Mouse (Mus musculus) embryonic facial prominence, embryonic 10.5 days (tissue): ENCODE data around the gene Trim9. TPM values are rescaled to one million over a fixed set of nuclear protein-coding genes. Genes with fewer than 3 reads are reported as not detected.

Experiments used
- DNase-seq: peaks from one replicate; pipeline ENCODE4 v3.0.0-alpha.2; 2017; ENCODE audit warnings: low spot score
- H3K27ac ChIP-seq: fragments of 300-500 bp; sonication (generic); replicated peaks from 2 replicates; pipeline ENCODE4 v1.5.1; 2016; ENCODE audit warnings: mild to moderate bottlenecking
- H3K27me3 ChIP-seq: fragments of 300-500 bp; sonication (generic); replicated peaks from 2 replicates; pipeline ENCODE4 v1.6.1; 2016; ENCODE audit warnings: low read depth, mild to moderate bottlenecking; ENCODE audit not compliant: poor library complexity, severe bottlenecking
- H3K36me3 ChIP-seq: fragments of 300-500 bp; sonication (generic); replicated peaks from 2 replicates; pipeline ENCODE4 v1.6.1; 2016; ENCODE audit warnings: mild to moderate bottlenecking, moderate library complexity
- H3K4me1 ChIP-seq: fragments of 300-500 bp; sonication (generic); 2 replicates; pipeline ENCODE4 v1.6.1; 2016
- H3K4me3 ChIP-seq: fragments of 300-500 bp; sonication (generic); 2 replicates; pipeline ENCODE4 v1.5.1; 2016; ENCODE audit warnings: mild to moderate bottlenecking, moderate library complexity
- H3K9me3 ChIP-seq: fragments of 300-500 bp; sonication (generic); 2 replicates; pipeline ENCODE4 v1.6.1; 2016; ENCODE audit warnings: mild to moderate bottlenecking
- WGBS: fragments of 180-500 bp; shearing (Covaris S2); methylation state at CpG from one replicate; pipeline ENCODE4 v1.1.7; 2016; 5-methylcytosine and 5-hydroxymethylcytosine counted together
- polyA plus RNA-seq: library from polyadenylated mRNA; unstranded; fragments of >200 nt; fragmentation: Nextera tagmentation; extraction: Ambion mirVana; gene quantifications from 2 replicates; pipeline ENCODE4 v1.2.1, GENCODE M21; 2016

Trim9 gene
- polyA plus RNA-seq, 1 experiment from 2014 or later: 3.4 TPM

GRCm38 (mm10) chr12:70349788-70350187 lies 2.4 kb upstream of the Trim9 start:
- Histone ChIP-seq H3K4me1 (peaks cover 28% of the 10 kb centered on the region), H3K27me3 (peaks cover 36% of the 10 kb centered on the region), H3K36me3 (no peaks in the 10 kb centered on the region), H3K9me3 (no peaks in the 10 kb centered on the region), H3K27ac (no peak overlapping the region), H3K4me3 (no peak overlapping the region)
- WGBS: 87% methylated on average over 6 of the region's 6 CpGs
- no peak for DNase-seq

- Histone ChIP-seq H3K4me1 (peaks cover 28% of the 10 kb centered on the region), H3K27me3 (peaks cover 45% of the 10 kb centered on the region), H3K27ac (peak overlapping the region; percentile 84), H3K36me3 (no peaks in the 10 kb centered on the region), H3K4me3 (peak overlapping the region; percentile 71), H3K9me3 (no peaks in the 10 kb centered on the region)
- WGBS: 23% methylated on average over 8 of the region's 8 CpGs
- DNase-seq: no peak
Measured at GRCm38 (mm10) chr12:70348026-70348425, 612 bp upstream of the Trim9 start.

- H3K4me1 ChIP-seq: peaks cover 28% of the 10 kb centered on the region
- DNase-seq: peak; percentile 58
- H3K4me3 ChIP-seq: peak overlapping the region; percentile 71
- H3K9me3 ChIP-seq: no peaks in the 10 kb centered on the region
- peak overlapping the region; percentile 84 for H3K27ac ChIP-seq
- WGBS: 2% methylated on average over 60 of the region's 60 CpGs
- H3K27me3 ChIP-seq: peaks cover 45% of the 10 kb centered on the region
- H3K36me3 ChIP-seq: no peaks in the 10 kb centered on the region
Measured at GRCm38 (mm10) chr12:70346139-70347026, 1.0 kb downstream of the Trim9 start.

GRCm38 (mm10) chr12:70345531-70346138 lies 1.8 kb downstream of the Trim9 start:
- H3K36me3 ChIP-seq: no peaks in the 10 kb centered on the region
- 30% methylated on average over 16 of the region's 16 CpGs for WGBS
- peaks cover 45% of the 10 kb centered on the region for H3K27me3 ChIP-seq
- H3K9me3 ChIP-seq: no peaks in the 10 kb centered on the region
- H3K4me3 ChIP-seq: peak overlapping the region; percentile 71
- H3K4me1 ChIP-seq: peaks cover 28% of the 10 kb centered on the region
- no peak overlapping the region for H3K27ac ChIP-seq
- no peak for DNase-seq

- Histone ChIP-seq H3K36me3 (no peaks in the 10 kb centered on the region), H3K4me3 (no peak overlapping the region), H3K27me3 (no peaks in the 10 kb centered on the region), H3K9me3 (no peaks in the 10 kb centered on the region), H3K4me1 (no peaks in the 10 kb centered on the region), H3K27ac (no peak overlapping the region)
- DNase-seq: no peak
- WGBS: 62% methylated on average over 5 of the region's 5 CpGs
Measured at GRCm38 (mm10) chr12:70335176-70335575, 12.2 kb downstream of the Trim9 start.

- no peaks in the 10 kb centered on the region for H3K4me1 ChIP-seq
- no peaks in the 10 kb centered on the region for H3K27me3 ChIP-seq
- no peaks in the 10 kb centered on the region for H3K9me3 ChIP-seq
- WGBS: 83% methylated on average over 6 of the region's 6 CpGs
- no peak for DNase-seq
- H3K36me3 ChIP-seq: no peaks in the 10 kb centered on the region
- no peak overlapping the region for H3K4me3 ChIP-seq
- H3K27ac ChIP-seq: no peak overlapping the region
Measured at GRCm38 (mm10) chr12:70333253-70333805, 14.1 kb downstream of the Trim9 start.

GRCm38 (mm10) chr12:70329059-70329458 lies 18.4 kb downstream of the Trim9 start:
- no peaks in the 10 kb centered on the region for H3K4me1 ChIP-seq
- H3K9me3 ChIP-seq: no peaks in the 10 kb centered on the region
- no peaks in the 10 kb centered on the region for H3K36me3 ChIP-seq
- DNase-seq: no peak
- WGBS: 87% methylated on average over 3 of the region's 3 CpGs
- H3K4me3 ChIP-seq: no peak overlapping the region
- H3K27ac ChIP-seq: no peak overlapping the region
- no peaks in the 10 kb centered on the region for H3K27me3 ChIP-seq

- Histone ChIP-seq H3K36me3 (no peaks in the 10 kb centered on the region), H3K4me3 (no peak overlapping the region), H3K4me1 (no peaks in the 10 kb centered on the region), H3K27ac (no peak overlapping the region), H3K27me3 (no peaks in the 10 kb centered on the region), H3K9me3 (no peaks in the 10 kb centered on the region)
- no peak for DNase-seq
- 82% methylated on average over 1 of the region's 1 CpGs for WGBS
Measured at GRCm38 (mm10) chr12:70326956-70327355, 20.5 kb downstream of the Trim9 start.

GRCm38 (mm10) chr12:70326393-70326792 lies 21.0 kb downstream of the Trim9 start:
- Histone ChIP-seq H3K4me1 (no peaks in the 10 kb centered on the region), H3K4me3 (no peak overlapping the region), H3K27me3 (no peaks in the 10 kb centered on the region), H3K9me3 (no peaks in the 10 kb centered on the region), H3K27ac (no peak overlapping the region), H3K36me3 (no peaks in the 10 kb centered on the region)
- WGBS: 44% methylated on average over 2 of the region's 2 CpGs
- no peak for DNase-seq

GRCm38 (mm10) chr12:70325826-70326225 lies 21.6 kb downstream of the Trim9 start:
- Histone ChIP-seq H3K27me3 (no peaks in the 10 kb centered on the region), H3K4me1 (no peaks in the 10 kb centered on the region), H3K9me3 (no peaks in the 10 kb centered on the region), H3K4me3 (no peak overlapping the region), H3K36me3 (no peaks in the 10 kb centered on the region), H3K27ac (no peak overlapping the region)
- no peak for DNase-seq
- 81% methylated on average over 7 of the region's 7 CpGs for WGBS

GRCm38 (mm10) chr12:70322790-70323189 lies 24.6 kb downstream of the Trim9 start:
- Histone ChIP-seq H3K4me1 (no peaks in the 10 kb centered on the region), H3K36me3 (no peaks in the 10 kb centered on the region), H3K27ac (no peak overlapping the region), H3K4me3 (no peak overlapping the region), H3K9me3 (no peaks in the 10 kb centered on the region), H3K27me3 (no peaks in the 10 kb centered on the region)
- no peak for DNase-seq
- 78% methylated on average over 1 of the region's 1 CpGs for WGBS

- Histone ChIP-seq H3K27ac (no peak overlapping the region), H3K9me3 (no peaks in the 10 kb centered on the region), H3K36me3 (no peaks in the 10 kb centered on the region), H3K27me3 (no peaks in the 10 kb centered on the region), H3K4me1 (peaks cover 16% of the 10 kb centered on the region), H3K4me3 (no peak overlapping the region)
- 76% methylated on average over 9 of the region's 9 CpGs for WGBS
- DNase-seq: no peak
Measured at GRCm38 (mm10) chr12:70316147-70316546, 31.3 kb downstream of the Trim9 start.

- no peaks in the 10 kb centered on the region for H3K36me3 ChIP-seq
- H3K4me1 ChIP-seq: no peaks in the 10 kb centered on the region
- H3K27me3 ChIP-seq: no peaks in the 10 kb centered on the region
- no peaks in the 10 kb centered on the region for H3K9me3 ChIP-seq
- no peak for DNase-seq
- H3K4me3 ChIP-seq: no peak overlapping the region
- no peak overlapping the region for H3K27ac ChIP-seq
- WGBS: 91% methylated on average over 7 of the region's 7 CpGs
Measured at GRCm38 (mm10) chr12:70307881-70308280, 39.5 kb downstream of the Trim9 start.
